Mouse (Mus musculus) brown adipose tissue, adult 24 weeks (tissue): ENCODE data around the gene Pard3. TPM values are rescaled to one million over a fixed set of nuclear protein-coding genes. Genes with fewer than 3 reads are reported as not detected.
A peak's percentile ranks its signal among the peaks of the same experiment; 100 is the strongest.

ENCODE experiments used
- H3K27ac ChIP-seq: fragments of 200-500 bp; replicated peaks from 2 replicates; pipeline ENCODE4 v1.5.1; 2012; ENCODE audit warnings: low read depth, mild to moderate bottlenecking, low read length
- H3K4me1 ChIP-seq: fragments of 200-500 bp; 2 replicates; pipeline ENCODE4 v1.6.1; 2012; ENCODE audit warnings: low read length, mixed read lengths; ENCODE audit not compliant: control insufficient read depth, insufficient read depth, insufficient read length
- H3K4me3 ChIP-seq: fragments of 200-500 bp; 2 replicates; pipeline ENCODE4 v1.5.1; 2012; ENCODE audit warnings: low read depth, mild to moderate bottlenecking, low read length, moderate library complexity; ENCODE audit not compliant: insufficient read depth
- polyA plus RNA-seq: library from polyadenylated mRNA; stranded (reverse); fragments of >200 nt; gene quantifications from 2 replicates; pipeline ENCODE4 v1.2.4, GENCODE M21; 2012; ENCODE audit not compliant: missing spikeins, insufficient read depth, insufficient read length

Gene Pard3
- polyA plus RNA-seq, 1 experiment = 14.6 TPM

- Histone ChIP-seq H3K4me3 (no peak overlapping the region), H3K4me1 (no peaks in the 10 kb centered on the region), H3K27ac (no peak overlapping the region)
These were observed 129.7 kb downstream of the Pard3 start for GRCm38 (mm10) chr8:127193375-127193774.

GRCm38 (mm10) chr8:127194786-127195407, 131.2 kb downstream of the Pard3 start:
- H3K4me1 ChIP-seq = no peaks in the 10 kb centered on the region
- no peak overlapping the region for H3K27ac ChIP-seq
- H3K4me3 ChIP-seq = no peak overlapping the region

- H3K4me3 ChIP-seq = no peak overlapping the region
- H3K27ac ChIP-seq = no peak overlapping the region
- H3K4me1 ChIP-seq = no peaks in the 10 kb centered on the region
These were observed 133.0 kb downstream of the Pard3 start for GRCm38 (mm10) chr8:127196505-127197265.

- H3K4me3 ChIP-seq = no peak overlapping the region
- peaks cover 3% of the 10 kb centered on the region; the same call in 1 of the 2 replicates for H3K4me1 ChIP-seq
- no peak overlapping the region for H3K27ac ChIP-seq
These were observed 143.8 kb downstream of the Pard3 start for GRCm38 (mm10) chr8:127207455-127207854.

- Histone ChIP-seq H3K4me3 (no peak overlapping the region), H3K4me1 (peaks cover 13% of the 10 kb centered on the region), H3K27ac (no peak overlapping the region)
These were observed 146.9 kb downstream of the Pard3 start for GRCm38 (mm10) chr8:127210621-127211020.

- peaks cover 13% of the 10 kb centered on the region for H3K4me1 ChIP-seq
- H3K27ac ChIP-seq = no peak overlapping the region
- no peak overlapping the region for H3K4me3 ChIP-seq
These were observed 150.6 kb downstream of the Pard3 start for GRCm38 (mm10) chr8:127214338-127214737.

- Histone ChIP-seq H3K27ac (no peak overlapping the region), H3K4me3 (no peak overlapping the region), H3K4me1 (peaks cover 13% of the 10 kb centered on the region)
These were observed 151.2 kb downstream of the Pard3 start for GRCm38 (mm10) chr8:127214748-127215433.

GRCm38 (mm10) chr8:127220206-127220605, 156.5 kb downstream of the Pard3 start:
- Histone ChIP-seq H3K4me3 (no peak overlapping the region), H3K27ac (no peak overlapping the region), H3K4me1 (no peaks in the 10 kb centered on the region)

GRCm38 (mm10) chr8:127220615-127221014, 156.9 kb downstream of the Pard3 start:
- Histone ChIP-seq H3K27ac (no peak overlapping the region), H3K4me3 (no peak overlapping the region), H3K4me1 (no peaks in the 10 kb centered on the region)

- Histone ChIP-seq H3K27ac (no peak overlapping the region), H3K4me1 (peaks cover 6% of the 10 kb centered on the region), H3K4me3 (no peak overlapping the region)
These were observed 158.7 kb downstream of the Pard3 start for GRCm38 (mm10) chr8:127222361-127222760.

- Histone ChIP-seq H3K27ac (no peak overlapping the region), H3K4me3 (no peak overlapping the region), H3K4me1 (peaks cover 11% of the 10 kb centered on the region)
These were observed 163.3 kb downstream of the Pard3 start for GRCm38 (mm10) chr8:127226996-127227395.

- H3K4me3 ChIP-seq = no peak overlapping the region
- peaks cover 11% of the 10 kb centered on the region for H3K4me1 ChIP-seq
- peak overlapping the region; percentile 41 for H3K27ac ChIP-seq
These were observed 163.7 kb downstream of the Pard3 start for GRCm38 (mm10) chr8:127227407-127227806.

- no peak overlapping the region for H3K27ac ChIP-seq
- H3K4me1 ChIP-seq = peaks cover 11% of the 10 kb centered on the region
- no peak overlapping the region for H3K4me3 ChIP-seq
These were observed 165.9 kb downstream of the Pard3 start for GRCm38 (mm10) chr8:127229325-127230232.

- H3K27ac ChIP-seq = no peak overlapping the region
- H3K4me1 ChIP-seq = peaks cover 11% of the 10 kb centered on the region
- H3K4me3 ChIP-seq = no peak overlapping the region
These were observed 166.5 kb downstream of the Pard3 start for GRCm38 (mm10) chr8:127230233-127230595.

GRCm38 (mm10) chr8:127243351-127243750, 179.7 kb downstream of the Pard3 start:
- Histone ChIP-seq H3K4me1 (peaks cover 4% of the 10 kb centered on the region; the same call in 1 of the 2 replicates), H3K4me3 (no peak overlapping the region), H3K27ac (no peak overlapping the region)
